10 mouse cellular contexts compared by ENCODE assay signal in genomic region chr1:135130376-135131018, GRCm38 (mm10). TPM values are rescaled to one million over a fixed set of nuclear protein-coding genes. Genes with fewer than 3 reads are reported as not detected.
DNase-seq lines count a peak whose midpoint lies in the region; ATAC-seq lines count a peak whose summit lies in the region.
"Had no signal": no experiment of that assay in that cellular context is flagged by ENCODE, and none has a peak within 500 bp of the region (broad histone marks: within the 10 kb centered on the region; RNA-seq: fewer than 3 reads in every experiment).

No protein-coding gene starts in this region.

- WGBS in heart, embryonic 16.5 days, result 52% methylated on average over 2 of the region's 2 CpGs

- peaks cover 16% of the 10 kb centered on the region for H3K4me1 ChIP-seq in heart, embryonic 16.5 days (ENCODE audit: control insufficient read depth, insufficient read depth, low read length)
- H3K4me1 ChIP-seq in brown adipose tissue, adult 24 weeks (ENCODE audit: control insufficient read depth, insufficient read depth, insufficient read length, low read length), result no peaks in the 10 kb centered on the region

- DNase-seq in heart, adult 11 months, result no peak
- DNase-seq in thymus, postnatal 14 days, result peak; percentile 43
- DNase-seq in thymus, postnatal 10 days (ENCODE audit: low spot score in 2 of 2), result no peak
- no peak for DNase-seq in cerebellum, postnatal 14 days
- DNase-seq in right cerebral cortex, postnatal 25 days, result no peak

- no peak overlapping the region for H3K9ac ChIP-seq in heart, embryonic 16.5 days (ENCODE audit: low read length)
- H3K9ac ChIP-seq: limb, embryonic 12.5 days had no signal

- no peaks in the 10 kb centered on the region for H3K9me3 ChIP-seq in heart, embryonic 16.5 days (replicated peaks; ENCODE audit: control insufficient read depth, low read length)
- H3K9me3 ChIP-seq: limb, embryonic 12.5 days had no signal

- no peak for ATAC-seq in heart, embryonic 16.5 days (replicated peaks; ENCODE audit: extremely low read depth, insufficient read depth, low FRiP score)
- no peak for ATAC-seq in granulocyte monocyte progenitor cell, adult 5-6 weeks (replicated peaks; ENCODE audit: poor library complexity, severe bottlenecking)

- H3K4me3 ChIP-seq in heart, embryonic 16.5 days (ENCODE audit: low read length), result 0 out of 2 replicates have a peak overlapping the region, but pooled peaks have one; percentile 7
- H3K4me3 ChIP-seq in brown adipose tissue, adult 24 weeks (ENCODE audit: insufficient read depth, low read depth, low read length), result no peak overlapping the region
- H3K4me3 ChIP-seq: limb, embryonic 12.5 days had no signal

- H3K36me3 ChIP-seq in heart, embryonic 16.5 days (ENCODE audit: control insufficient read depth, insufficient read depth), result no peaks in the 10 kb centered on the region
- H3K36me3 ChIP-seq: limb, embryonic 12.5 days had no signal

- peaks cover 27% of the 10 kb centered on the region for H3K27me3 ChIP-seq in heart, embryonic 16.5 days (ENCODE audit: control insufficient read depth, insufficient read depth, low read length)

- H3K4me2 ChIP-seq in heart, embryonic 16.5 days (ENCODE audit: low read depth, low read length), result peak overlapping the region; percentile 42; the same call in 1 of the 2 replicates
- H3K4me2 ChIP-seq: limb, embryonic 12.5 days had no signal

- no peak overlapping the region; the same call in 1 of the 2 replicates for H3K27ac ChIP-seq in heart, embryonic 16.5 days (ENCODE audit: low read length)
- peak overlapping the region; percentile 30; the same call in 1 of the 2 replicates for H3K27ac ChIP-seq in brown adipose tissue, adult 24 weeks (replicated peaks; ENCODE audit: low read depth, low read length)
- H3K27ac ChIP-seq: limb, embryonic 12.5 days had no signal

RNA-seq across cellular contexts. Expression of gene Ptpn7, which starts 2.0 kb away (rescaled TPM):
- 7.3 and 20.5 TPM in 2 replicates for polyA plus RNA-seq in heart, embryonic 16.5 days (2015; fragmentation: Nextera tagmentation; extraction: Ambion mirVana)
- polyA plus RNA-seq in brown adipose tissue, adult 24 weeks (2012; ENCODE audit: insufficient read depth, insufficient read length, missing spikeins), result 0.58 and 0.79 TPM in 2 replicates
- total RNA-seq in granulocyte monocyte progenitor cell, adult 5-6 weeks (2014; fragmentation: Nextera tagmentation), result 133 and 146 TPM in 2 replicates
- total RNA-seq in granulocyte monocyte progenitor cell, adult 5-6 weeks (2017), result 101 and 112 TPM in 2 replicates

RNA-seq across cellular contexts. Expression of gene Arl8a, which starts 16.1 kb away (rescaled TPM):
- 40.2 and 43.9 TPM in 2 replicates for polyA plus RNA-seq in heart, embryonic 16.5 days (2015; fragmentation: Nextera tagmentation; extraction: Ambion mirVana)
- polyA plus RNA-seq in brown adipose tissue, adult 24 weeks (2012; ENCODE audit: insufficient read depth, insufficient read length, missing spikeins), result 30.3 and 32.7 TPM in 2 replicates
- 35.6 and 48.5 TPM in 2 replicates for total RNA-seq in granulocyte monocyte progenitor cell, adult 5-6 weeks (2014; fragmentation: Nextera tagmentation)
- 18.3 and 20.3 TPM in 2 replicates for total RNA-seq in granulocyte monocyte progenitor cell, adult 5-6 weeks (2017)

RNA-seq across cellular contexts. Expression of gene Lgr6, which starts 25.4 kb away (rescaled TPM):
- polyA plus RNA-seq in heart, embryonic 16.5 days (2015; fragmentation: Nextera tagmentation; extraction: Ambion mirVana), result 2.5 and 4.6 TPM in 2 replicates
- 21.2 and 21.5 TPM in 2 replicates for polyA plus RNA-seq in brown adipose tissue, adult 24 weeks (2012; ENCODE audit: insufficient read depth, insufficient read length, missing spikeins)
- not detected in 2 replicates for total RNA-seq in granulocyte monocyte progenitor cell, adult 5-6 weeks (2014; fragmentation: Nextera tagmentation)
- 0.04 TPM in 1 of 2 replicates, not detected in the other for total RNA-seq in granulocyte monocyte progenitor cell, adult 5-6 weeks (2017)
- total RNA-seq: hematopoietic stem cell, adult 5-6 weeks had no signal

RNA-seq across cellular contexts. Expression of gene Gpr37l1, which starts 37.0 kb away (rescaled TPM):
- polyA plus RNA-seq in heart, embryonic 16.5 days (2015; fragmentation: Nextera tagmentation; extraction: Ambion mirVana), result not detected in 2 replicates
- not detected in 2 replicates for polyA plus RNA-seq in brown adipose tissue, adult 24 weeks (2012; ENCODE audit: insufficient read depth, insufficient read length, missing spikeins)
- total RNA-seq in granulocyte monocyte progenitor cell, adult 5-6 weeks (2014; fragmentation: Nextera tagmentation), result not detected in 2 replicates
- not detected in 2 replicates for total RNA-seq in granulocyte monocyte progenitor cell, adult 5-6 weeks (2017)
- total RNA-seq: hematopoietic stem cell, adult 5-6 weeks had no signal
- polyA plus RNA-seq: limb, embryonic 12.5 days had no signal
